Mouse (Mus musculus) naive thymus-derived CD4-positive, alpha-beta T cell, adult 5 months (primary cell): Measurements from ENCODE around the gene Chm. TPM values are rescaled to one million over a fixed set of nuclear protein-coding genes. Genes with fewer than 3 reads are reported as not detected.

Experiments used
- polyA plus RNA-seq: library from polyadenylated mRNA; unstranded; fragments of 100-300 nt; shearing (Covaris generic); gene quantifications from one replicate; pipeline ENCODE4 v1.2.1, GENCODE M21; 2017

The Chm gene
- 24.0 TPM for polyA plus RNA-seq

GRCm38 (mm10) chrX:113185230-113185985 lies at the start of gene Chm:
Chm (minus strand) TSS chrX:113185517.

Other genes starting within 250 kb of the Chm start
- gene Dach2, start 112.0 kb upstream of the Chm start, polyA plus RNA-seq, result 0.22 TPM